Mouse (Mus musculus): ENCODE measurements at regions not wholly inside any gene's neighbourhood (a gene's known extent, or its start where the extent isn't known, plus 50 kb on each side); places are given as distances from the start of the nearest gene placed in this dataset.

DNA sequence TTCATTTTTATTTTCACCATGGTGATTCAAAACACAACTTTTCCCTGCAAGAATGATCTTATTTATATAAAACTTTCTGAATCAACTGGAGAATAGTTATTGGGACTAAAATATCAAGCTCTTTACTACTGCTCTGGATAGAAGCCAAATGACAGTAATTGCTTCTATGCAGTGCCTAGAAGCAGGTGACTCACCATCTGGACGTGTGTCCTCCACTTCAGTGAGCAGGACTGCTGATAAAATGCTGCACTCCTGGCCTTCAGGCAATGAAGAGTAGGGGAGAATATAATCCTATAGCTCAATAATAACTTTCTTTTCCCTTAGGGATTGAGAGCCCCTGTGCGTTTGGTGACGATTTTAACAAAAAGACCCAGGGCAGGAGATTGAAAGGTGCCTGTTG, 357.3 kb downstream of the Prr30 start:
- WGBS, result 85% methylated on average over 3 of the region's 3 CpGs
- H3K9ac ChIP-seq (ENCODE audit: low read length), result no peak overlapping the region
- H3K4me2 ChIP-seq (ENCODE audit: low read depth), result no peak overlapping the region
- no peak overlapping the region for H3K4me3 ChIP-seq (ENCODE audit: low read depth, low read length)
- no peaks in the 10 kb centered on the region for H3K4me1 ChIP-seq (ENCODE audit: control insufficient read depth, insufficient read depth, low read length)
- ATAC-seq (ENCODE audit: insufficient read depth, low FRiP score, low TSS enrichment), result no peak
- H3K27ac ChIP-seq (ENCODE audit: low read depth, low read length), result no peak overlapping the region
- no peaks in the 10 kb centered on the region for H3K27me3 ChIP-seq (ENCODE audit: control insufficient read depth, insufficient read depth, low read length)
- no peaks in the 10 kb centered on the region for H3K9me3 ChIP-seq (ENCODE audit: control insufficient read depth, low read length)
- no peaks in the 10 kb centered on the region for H3K36me3 ChIP-seq (ENCODE audit: control insufficient read depth, insufficient read depth, low read length)
- no peak for DNase-seq (ENCODE audit: low spot score)

Measured in neural tube, embryonic 11.5 days (tissue).